In the genomic region with DNA sequence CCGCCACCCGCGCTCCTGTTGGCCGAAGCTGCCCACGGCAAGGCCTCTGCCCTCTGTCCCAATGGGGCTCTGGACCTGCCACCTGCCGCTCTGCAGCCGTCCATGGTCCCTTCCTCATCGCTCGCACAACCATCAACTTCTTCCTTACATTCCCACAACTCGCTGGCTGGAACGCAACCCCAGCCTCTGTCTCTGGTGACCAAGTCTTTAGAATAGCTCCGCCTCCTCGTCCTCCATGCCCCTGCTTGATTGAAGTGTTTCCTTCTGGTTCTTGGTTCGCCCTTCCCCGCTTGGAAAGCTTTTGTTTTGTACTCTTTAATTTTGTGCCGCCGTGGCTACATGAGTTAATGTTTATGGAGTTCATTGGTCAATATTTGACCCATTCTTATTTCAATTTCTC, we compare ENCODE assay signal across 23 mouse cellular contexts.
DNase-seq lines count a peak whose midpoint lies in the region; ATAC-seq and TF ChIP-seq lines count a peak whose summit lies in the region.
"Had no signal": no experiment of that assay in that cellular context is flagged by ENCODE, and none has a peak within 500 bp of the region (broad histone marks: within the 10 kb centered on the region; RNA-seq: fewer than 3 reads in every experiment).

No protein-coding gene starts in this region.

- no peak for TF ChIP-seq POLR2A in cerebellum, adult 2 months (IDR thresholded peaks at IDR 0.05; ENCODE audit: borderline replicate concordance, insufficient read depth, low read length)

- no peak overlapping the region for H3K4me2 ChIP-seq in hindbrain, embryonic 11.5 days (replicated peaks; ENCODE audit: low read depth, low read length)
- H3K4me2 ChIP-seq in midbrain, embryonic 11.5 days, result no peak overlapping the region
- no peak overlapping the region for H3K4me2 ChIP-seq in midbrain, embryonic 12.5 days (replicated peaks)
- H3K4me2 ChIP-seq in midbrain, postnatal 0 days (ENCODE audit: low read depth, low read length, poor library complexity, severe bottlenecking), result no peak overlapping the region
- H3K4me2 ChIP-seq: forebrain, embryonic 12.5 days; hindbrain, embryonic 12.5 days; limb, embryonic 15.5 days; lung, embryonic 14.5 days had no signal

- no peaks in the 10 kb centered on the region for H3K9me3 ChIP-seq in hindbrain, embryonic 10.5 days
- no peaks in the 10 kb centered on the region for H3K9me3 ChIP-seq in hindbrain, embryonic 11.5 days (ENCODE audit: control insufficient read depth, low read length)
- H3K9me3 ChIP-seq in midbrain, embryonic 10.5 days (replicated peaks), result no peaks in the 10 kb centered on the region
- H3K9me3 ChIP-seq in midbrain, embryonic 11.5 days (ENCODE audit: control insufficient read depth, low read length), result no peaks in the 10 kb centered on the region
- no peaks in the 10 kb centered on the region for H3K9me3 ChIP-seq in midbrain, embryonic 12.5 days
- H3K9me3 ChIP-seq in midbrain, postnatal 0 days (ENCODE audit: low read length), result no peaks in the 10 kb centered on the region
- H3K9me3 ChIP-seq: forebrain, embryonic 12.5 days; hindbrain, embryonic 12.5 days; limb, embryonic 10.5 days; limb, embryonic 15.5 days; liver, embryonic 15.5 days had no signal

- peaks cover 19% of the 10 kb centered on the region; the same call in 1 of the 2 replicates for H3K4me1 ChIP-seq in hindbrain, embryonic 10.5 days (replicated peaks)
- H3K4me1 ChIP-seq in hindbrain, embryonic 11.5 days (replicated peaks; ENCODE audit: control insufficient read depth, insufficient read depth, low read length), result no peaks in the 10 kb centered on the region
- peaks cover 48% of the 10 kb centered on the region for H3K4me1 ChIP-seq in midbrain, embryonic 10.5 days
- H3K4me1 ChIP-seq in midbrain, embryonic 11.5 days (ENCODE audit: control insufficient read depth, insufficient read depth, low read length), result peaks cover 10% of the 10 kb centered on the region
- peaks cover 20% of the 10 kb centered on the region for H3K4me1 ChIP-seq in midbrain, embryonic 12.5 days
- H3K4me1 ChIP-seq in midbrain, postnatal 0 days (ENCODE audit: insufficient read depth, low read length), result no peaks in the 10 kb centered on the region; the same call in 1 of the 2 replicates
- no peaks in the 10 kb centered on the region for H3K4me1 ChIP-seq in cerebellum, adult 2 months (ENCODE audit: control insufficient read depth, insufficient read depth, low read length)
- H3K4me1 ChIP-seq: hindbrain, embryonic 12.5 days had no signal

- WGBS in hindbrain, embryonic 10.5 days, result 93% methylated on average over 17 of the region's 17 CpGs
- WGBS in hindbrain, embryonic 11.5 days, result 95% methylated on average over 17 of the region's 17 CpGs
- WGBS in midbrain, embryonic 10.5 days, result 93% methylated on average over 17 of the region's 17 CpGs
- 87% methylated on average over 17 of the region's 17 CpGs for WGBS in midbrain, embryonic 11.5 days
- 91% methylated on average over 17 of the region's 17 CpGs for WGBS in midbrain, embryonic 12.5 days
- 91% methylated on average over 17 of the region's 17 CpGs for WGBS in midbrain, postnatal 0 days
- 95% methylated on average over 17 of the region's 17 CpGs for WGBS in cerebellum, adult 2 months

- peak overlapping the region; percentile 12; the same call in 1 of the 2 replicates for H3K27ac ChIP-seq in hindbrain, embryonic 10.5 days
- H3K27ac ChIP-seq in hindbrain, embryonic 11.5 days (ENCODE audit: low read depth, low read length), result no peak overlapping the region
- H3K27ac ChIP-seq in midbrain, embryonic 10.5 days (replicated peaks), result peak overlapping the region; percentile 46; the same call in 1 of the 2 replicates
- no peak overlapping the region for H3K27ac ChIP-seq in midbrain, embryonic 11.5 days (ENCODE audit: low read depth, low read length)
- H3K27ac ChIP-seq in midbrain, embryonic 12.5 days (replicated peaks), result 0 out of 2 replicates have a peak overlapping the region, but pooled peaks have one; percentile 40
- H3K27ac ChIP-seq in midbrain, postnatal 0 days (ENCODE audit: low read depth, low read length), result peak overlapping the region; percentile 18; the same call in 1 of the 2 replicates
- no peak overlapping the region for H3K27ac ChIP-seq in cerebellum, adult 2 months (ENCODE audit: insufficient read depth, low read length)
- H3K27ac ChIP-seq: forebrain, embryonic 12.5 days; hindbrain, embryonic 12.5 days; limb, embryonic 10.5 days; limb, embryonic 15.5 days had no signal

- no peak for TF ChIP-seq CTCF in midbrain, postnatal 0 days (IDR thresholded peaks at IDR 0.05)
- no peak for TF ChIP-seq CTCF in cerebellum, adult 2 months (IDR thresholded peaks at IDR 0.05; ENCODE audit: borderline replicate concordance, insufficient read depth, low read depth, low read length)

- no peak for DNase-seq in hindbrain, embryonic 10.5 days (ENCODE audit: low spot score)
- DNase-seq in hindbrain, embryonic 11.5 days (ENCODE audit: low spot score), result no peak
- no peak for DNase-seq in midbrain, embryonic 10.5 days (ENCODE audit: low spot score)
- DNase-seq in midbrain, embryonic 11.5 days (ENCODE audit: low spot score, missing footprints), result no peak
- no peak for DNase-seq in midbrain, postnatal 0 days (ENCODE audit: low spot score)
- DNase-seq in cerebellum, adult 2 months, result no peak
- no peak for DNase-seq in adrenal gland, postnatal 4 days (ENCODE audit: low spot score in 2 of 2)
- DNase-seq: adrenal gland, adult 8-10 months; cerebellum, adult 9-10 months; forebrain, postnatal 0 days; gastrocnemius, postnatal 14 days; heart, postnatal 14 days; layer of hippocampus, postnatal 36 days; lung, embryonic 14.5 days; lung, postnatal 14 days had no signal

- ATAC-seq in hindbrain, embryonic 11.5 days (ENCODE audit: low FRiP score), result no peak
- no peak for ATAC-seq in midbrain, embryonic 11.5 days (ENCODE audit: low FRiP score)
- ATAC-seq in midbrain, embryonic 12.5 days (ENCODE audit: low FRiP score, low read depth), result no peak
- ATAC-seq in midbrain, postnatal 0 days (ENCODE audit: low FRiP score), result no peak
- ATAC-seq: forebrain, postnatal 0 days; intestine, embryonic 16.5 days had no signal

- no peak overlapping the region for H3K9ac ChIP-seq in hindbrain, embryonic 11.5 days (ENCODE audit: low read depth, low read length)
- H3K9ac ChIP-seq in midbrain, embryonic 11.5 days (ENCODE audit: low read length), result no peak overlapping the region
- H3K9ac ChIP-seq in midbrain, embryonic 12.5 days (replicated peaks), result no peak overlapping the region
- no peak overlapping the region for H3K9ac ChIP-seq in midbrain, postnatal 0 days (replicated peaks; ENCODE audit: low read length, poor library complexity, severe bottlenecking)
- H3K9ac ChIP-seq: forebrain, embryonic 12.5 days; forebrain, postnatal 0 days; hindbrain, embryonic 12.5 days; limb, embryonic 15.5 days; liver, embryonic 15.5 days; lung, embryonic 14.5 days had no signal

- H3K36me3 ChIP-seq in hindbrain, embryonic 10.5 days, result peaks cover 41% of the 10 kb centered on the region
- no peaks in the 10 kb centered on the region for H3K36me3 ChIP-seq in hindbrain, embryonic 11.5 days (ENCODE audit: control insufficient read depth, insufficient read depth, low read length)
- H3K36me3 ChIP-seq in midbrain, embryonic 10.5 days, result peaks cover 51% of the 10 kb centered on the region
- H3K36me3 ChIP-seq in midbrain, embryonic 11.5 days (ENCODE audit: control insufficient read depth, insufficient read depth, low read length), result peaks cover 4% of the 10 kb centered on the region; the same call in 1 of the 2 replicates
- peaks cover 20% of the 10 kb centered on the region for H3K36me3 ChIP-seq in midbrain, embryonic 12.5 days
- no peaks in the 10 kb centered on the region for H3K36me3 ChIP-seq in midbrain, postnatal 0 days (ENCODE audit: insufficient read depth, low read length)

- no peak overlapping the region for H3K4me3 ChIP-seq in hindbrain, embryonic 10.5 days
- no peak overlapping the region for H3K4me3 ChIP-seq in hindbrain, embryonic 11.5 days (ENCODE audit: low read depth, low read length)
- no peak overlapping the region for H3K4me3 ChIP-seq in midbrain, embryonic 10.5 days
- no peak overlapping the region for H3K4me3 ChIP-seq in midbrain, embryonic 11.5 days (ENCODE audit: low read depth, low read length)
- H3K4me3 ChIP-seq in midbrain, embryonic 12.5 days, result no peak overlapping the region
- H3K4me3 ChIP-seq in midbrain, postnatal 0 days (ENCODE audit: low read depth, low read length), result no peak overlapping the region
- H3K4me3 ChIP-seq in cerebellum, adult 2 months (replicated peaks; ENCODE audit: insufficient read depth, low read depth, low read length), result no peak overlapping the region
- H3K4me3 ChIP-seq: erythroblast, embryonic 14.5 days; forebrain, embryonic 12.5 days; hindbrain, embryonic 12.5 days; limb, embryonic 10.5 days; limb, embryonic 15.5 days; liver, embryonic 15.5 days had no signal

- no peaks in the 10 kb centered on the region for H3K27me3 ChIP-seq in hindbrain, embryonic 10.5 days (ENCODE audit: insufficient read depth, poor library complexity, severe bottlenecking)
- H3K27me3 ChIP-seq in hindbrain, embryonic 11.5 days (ENCODE audit: control insufficient read depth, insufficient read depth, low read length), result no peaks in the 10 kb centered on the region
- no peaks in the 10 kb centered on the region for H3K27me3 ChIP-seq in midbrain, embryonic 10.5 days (ENCODE audit: low read depth, poor library complexity, severe bottlenecking)
- H3K27me3 ChIP-seq in midbrain, embryonic 11.5 days (ENCODE audit: control insufficient read depth, insufficient read depth, low read length), result no peaks in the 10 kb centered on the region
- H3K27me3 ChIP-seq in midbrain, embryonic 12.5 days, result no peaks in the 10 kb centered on the region
- no peaks in the 10 kb centered on the region for H3K27me3 ChIP-seq in midbrain, postnatal 0 days (ENCODE audit: insufficient read depth, low read length)
- H3K27me3 ChIP-seq in cerebellum, adult 2 months (ENCODE audit: control insufficient read depth, insufficient read depth, low read length), result no peaks in the 10 kb centered on the region
- H3K27me3 ChIP-seq: hindbrain, embryonic 12.5 days; limb, embryonic 15.5 days; liver, embryonic 15.5 days had no signal

Comparison
In these comparisons a context has a peak if more than half of its experiments do, and no peak if none do; other contexts are left out.
1. H3K27ac ChIP-seq: peak in hindbrain, embryonic 10.5 days (single experiment), midbrain, embryonic 10.5 days (single experiment), midbrain, embryonic 12.5 days (single experiment) and midbrain, postnatal 0 days (single experiment); none in hindbrain, embryonic 11.5 days (single experiment), midbrain, embryonic 11.5 days (single experiment) and cerebellum, adult 2 months (single experiment).